Mouse (Mus musculus): ENCODE measurements around the gene Faim. TPM values are rescaled to one million over a fixed set of nuclear protein-coding genes. Genes with fewer than 3 reads are reported as not detected.

The Faim gene
- polyA plus RNA-seq, 1 experiment from 2014 or later: 8.0 TPM

DNA sequence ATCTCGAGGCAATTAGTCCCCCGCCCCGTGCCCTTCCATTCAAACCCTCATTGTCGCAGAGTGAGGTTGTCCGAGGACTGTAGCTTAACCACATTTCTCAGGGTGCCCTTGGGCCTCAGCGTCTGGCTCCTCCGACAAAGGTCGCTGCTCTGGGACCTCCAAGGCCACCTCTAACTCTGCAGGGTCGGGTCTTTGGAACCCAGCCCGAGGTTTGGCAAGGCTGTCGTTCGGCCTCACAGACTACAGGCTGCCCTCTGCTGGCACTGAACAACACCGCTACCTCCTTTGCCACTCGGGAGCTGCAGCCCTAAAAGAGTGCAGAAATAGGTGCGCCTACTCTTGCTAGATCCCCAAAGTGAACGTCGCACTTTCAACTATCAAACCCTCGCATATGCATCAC, 21.1 kb upstream of the Faim start:
- no peaks in the 10 kb centered on the region for H3K9me3 ChIP-seq (replicated peaks; ENCODE audit: control insufficient read depth, low read length)
- no peak overlapping the region for H3K9ac ChIP-seq (ENCODE audit: low read depth, low read length)
- no peaks in the 10 kb centered on the region for H3K4me1 ChIP-seq (ENCODE audit: control insufficient read depth, low read depth, low read length)
- H3K4me3 ChIP-seq (ENCODE audit: low read depth, low read length): no peak overlapping the region
- H3K4me2 ChIP-seq (ENCODE audit: low read depth, low read length): no peak overlapping the region
- WGBS (ENCODE audit: insufficient replicate concordance): 4% methylated on average over 18 of the region's 18 CpGs
- H3K27me3 ChIP-seq (ENCODE audit: control insufficient read depth, insufficient read depth, low read depth, low read length): peaks cover 70% of the 10 kb centered on the region
- ATAC-seq (ENCODE audit: low read depth): no peak
- H3K36me3 ChIP-seq (ENCODE audit: control insufficient read depth, insufficient read depth): no peaks in the 10 kb centered on the region
- H3K27ac ChIP-seq (ENCODE audit: low read length): no peak overlapping the region

DNA sequence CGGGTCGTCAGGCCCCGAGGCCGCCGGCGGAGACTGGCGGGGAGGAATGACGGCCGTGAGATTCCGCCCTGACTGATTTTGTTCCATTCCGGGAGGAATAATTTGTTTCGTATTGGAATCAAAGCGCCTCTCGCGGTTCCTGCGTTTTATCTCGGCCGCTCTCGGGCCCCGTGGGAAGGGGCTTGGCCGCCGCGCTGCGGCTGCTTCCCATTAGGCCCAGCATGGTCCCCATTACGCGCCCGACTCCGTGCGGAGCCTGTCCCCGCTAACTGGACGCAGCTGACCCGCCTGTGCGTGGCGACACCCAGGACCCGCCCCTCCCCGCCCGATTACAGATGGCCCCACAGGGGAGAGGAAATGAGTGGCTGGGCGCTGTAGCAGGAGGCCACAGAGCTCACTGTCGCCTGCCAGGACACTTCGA, 13.1 kb upstream of the Faim start:
- H3K27me3 ChIP-seq (ENCODE audit: control insufficient read depth, insufficient read depth, low read depth, low read length): peaks cover 66% of the 10 kb centered on the region
- H3K36me3 ChIP-seq (ENCODE audit: control insufficient read depth, insufficient read depth): no peaks in the 10 kb centered on the region
- H3K4me2 ChIP-seq (ENCODE audit: low read depth, low read length): peak overlapping the region; percentile 46
- H3K4me3 ChIP-seq (ENCODE audit: low read depth, low read length): peak overlapping the region; percentile 40
- no peaks in the 10 kb centered on the region for H3K4me1 ChIP-seq (ENCODE audit: control insufficient read depth, low read depth, low read length)
- WGBS (ENCODE audit: insufficient replicate concordance): under 1% methylated on average over 40 of the region's 40 CpGs
- no peak for ATAC-seq (ENCODE audit: low read depth)
- H3K9ac ChIP-seq (ENCODE audit: low read depth, low read length): no peak overlapping the region
- no peak overlapping the region for H3K27ac ChIP-seq (ENCODE audit: low read length)
- no peaks in the 10 kb centered on the region for H3K9me3 ChIP-seq (replicated peaks; ENCODE audit: control insufficient read depth, low read length)

DNA sequence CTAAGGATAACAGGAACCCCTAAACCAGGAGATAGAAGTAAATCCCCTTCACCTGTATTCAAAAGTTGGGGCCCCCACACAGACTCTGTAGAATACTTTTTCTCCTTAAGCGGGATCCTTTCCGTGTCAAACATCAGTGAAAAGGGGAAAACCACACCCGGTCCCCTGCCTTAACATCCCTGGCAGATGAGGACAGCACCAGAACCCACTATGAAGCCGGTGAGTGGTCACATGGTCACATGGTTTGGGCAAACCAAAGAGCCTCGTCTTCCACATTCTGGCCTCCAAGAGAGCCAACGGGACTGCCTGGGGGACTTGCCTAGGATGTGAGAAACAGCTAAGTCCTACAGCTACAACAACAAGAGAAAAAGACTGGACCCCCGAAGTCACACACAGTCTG, 12.6 kb upstream of the Faim start:
- Histone ChIP-seq H3K4me3 (ENCODE audit: low read depth, low read length) (no peak overlapping the region), H3K4me2 (ENCODE audit: low read depth, low read length) (0 out of 2 replicates have a peak overlapping the region, but pooled peaks have one; percentile 46), H3K27ac (ENCODE audit: low read length) (no peak overlapping the region), H3K4me1 (ENCODE audit: control insufficient read depth, low read depth, low read length) (no peaks in the 10 kb centered on the region), H3K36me3 (ENCODE audit: control insufficient read depth, insufficient read depth) (no peaks in the 10 kb centered on the region), H3K9me3 (replicated peaks; ENCODE audit: control insufficient read depth, low read length) (no peaks in the 10 kb centered on the region), H3K27me3 (ENCODE audit: control insufficient read depth, insufficient read depth, low read depth, low read length) (peaks cover 67% of the 10 kb centered on the region), H3K9ac (ENCODE audit: low read depth, low read length) (no peak overlapping the region)
- 3% methylated on average over 7 of the region's 7 CpGs for WGBS (ENCODE audit: insufficient replicate concordance)
- no peak for ATAC-seq (ENCODE audit: low read depth)

DNA sequence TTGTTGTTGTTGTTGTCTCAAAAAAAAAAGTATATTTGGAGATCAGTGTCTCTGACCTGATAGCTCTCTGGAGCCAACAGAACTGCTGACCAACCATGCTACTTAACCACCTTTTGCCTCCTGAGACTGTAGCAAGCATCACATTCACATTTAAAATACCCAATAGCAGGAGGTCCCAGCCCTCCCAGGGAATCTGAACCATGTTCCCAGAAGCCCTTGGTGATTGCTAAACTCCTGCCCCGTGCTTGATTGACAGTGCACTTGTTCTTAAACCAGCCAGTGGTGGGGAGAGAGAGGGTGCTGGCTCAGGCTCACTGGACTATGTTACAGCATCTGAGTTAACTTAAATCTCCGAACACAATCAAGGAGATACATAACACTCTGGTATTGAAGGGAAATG, 11.3 kb upstream of the Faim start:
- no peak for ATAC-seq (ENCODE audit: low read depth)
- Histone ChIP-seq H3K4me3 (ENCODE audit: low read depth, low read length) (no peak overlapping the region), H3K4me2 (ENCODE audit: low read depth, low read length) (no peak overlapping the region), H3K27me3 (ENCODE audit: control insufficient read depth, insufficient read depth, low read depth, low read length) (peaks cover 71% of the 10 kb centered on the region), H3K27ac (ENCODE audit: low read length) (no peak overlapping the region), H3K36me3 (ENCODE audit: control insufficient read depth, insufficient read depth) (no peaks in the 10 kb centered on the region), H3K9me3 (replicated peaks; ENCODE audit: control insufficient read depth, low read length) (no peaks in the 10 kb centered on the region), H3K4me1 (ENCODE audit: control insufficient read depth, low read depth, low read length) (peaks cover 1% of the 10 kb centered on the region), H3K9ac (ENCODE audit: low read depth, low read length) (no peak overlapping the region)
- WGBS (ENCODE audit: insufficient replicate concordance): 23% methylated on average over 2 of the region's 2 CpGs

DNA sequence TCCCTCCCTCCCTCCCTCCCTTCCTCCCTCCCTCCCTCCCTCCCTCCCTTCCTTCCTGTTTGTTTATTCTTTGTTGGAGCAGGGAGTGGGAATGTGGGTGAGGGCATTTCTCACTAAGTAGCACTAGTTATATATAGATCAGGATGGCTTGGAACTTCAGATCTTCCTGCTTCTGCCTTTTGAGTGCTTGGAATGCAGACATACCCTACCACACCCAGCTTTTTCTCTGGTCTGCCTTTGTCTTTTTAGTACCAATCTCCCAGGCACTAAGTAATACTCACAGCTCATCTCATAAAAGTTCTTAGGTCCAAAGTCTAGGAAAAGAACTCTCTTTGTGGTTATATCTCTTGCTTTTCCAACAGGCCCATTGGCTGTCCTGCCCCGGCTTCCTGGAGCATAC, 10.1 kb upstream of the Faim start:
- Histone ChIP-seq H3K27me3 (ENCODE audit: control insufficient read depth, insufficient read depth, low read depth, low read length) (peaks cover 61% of the 10 kb centered on the region), H3K4me2 (ENCODE audit: low read depth, low read length) (no peak overlapping the region), H3K4me3 (ENCODE audit: low read depth, low read length) (no peak overlapping the region), H3K36me3 (ENCODE audit: control insufficient read depth, insufficient read depth) (no peaks in the 10 kb centered on the region), H3K9me3 (replicated peaks; ENCODE audit: control insufficient read depth, low read length) (no peaks in the 10 kb centered on the region), H3K9ac (ENCODE audit: low read depth, low read length) (no peak overlapping the region), H3K4me1 (ENCODE audit: control insufficient read depth, low read depth, low read length) (peaks cover 3% of the 10 kb centered on the region), H3K27ac (ENCODE audit: low read length) (no peak overlapping the region)
- ATAC-seq (ENCODE audit: low read depth): no peak
- WGBS (ENCODE audit: insufficient replicate concordance): 47% methylated on average over 1 of the region's 1 CpGs

DNA sequence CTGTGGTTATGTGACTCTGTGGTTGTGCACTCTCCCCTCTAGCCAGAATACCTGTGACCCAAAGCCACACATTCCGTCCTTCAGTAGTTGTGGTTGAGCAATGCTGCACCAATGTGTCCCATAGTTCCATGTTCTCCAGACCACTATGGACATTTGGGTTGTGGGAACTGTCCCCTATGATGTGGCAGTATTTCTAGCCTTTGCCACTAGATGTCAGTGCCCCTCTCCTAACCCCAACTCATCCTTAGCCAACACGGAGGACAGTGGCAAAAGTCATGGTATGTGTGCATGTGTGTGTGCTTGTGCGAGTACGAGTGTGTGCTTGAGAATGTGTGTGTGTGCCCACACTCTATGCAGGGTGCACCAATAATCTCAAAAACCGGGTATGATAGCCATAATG, 9.7 kb upstream of the Faim start:
- Histone ChIP-seq H3K27me3 (ENCODE audit: control insufficient read depth, insufficient read depth, low read depth, low read length) (peaks cover 58% of the 10 kb centered on the region), H3K4me3 (ENCODE audit: low read depth, low read length) (no peak overlapping the region)
- WGBS (ENCODE audit: insufficient replicate concordance): 19% methylated on average over 5 of the region's 5 CpGs

DNA sequence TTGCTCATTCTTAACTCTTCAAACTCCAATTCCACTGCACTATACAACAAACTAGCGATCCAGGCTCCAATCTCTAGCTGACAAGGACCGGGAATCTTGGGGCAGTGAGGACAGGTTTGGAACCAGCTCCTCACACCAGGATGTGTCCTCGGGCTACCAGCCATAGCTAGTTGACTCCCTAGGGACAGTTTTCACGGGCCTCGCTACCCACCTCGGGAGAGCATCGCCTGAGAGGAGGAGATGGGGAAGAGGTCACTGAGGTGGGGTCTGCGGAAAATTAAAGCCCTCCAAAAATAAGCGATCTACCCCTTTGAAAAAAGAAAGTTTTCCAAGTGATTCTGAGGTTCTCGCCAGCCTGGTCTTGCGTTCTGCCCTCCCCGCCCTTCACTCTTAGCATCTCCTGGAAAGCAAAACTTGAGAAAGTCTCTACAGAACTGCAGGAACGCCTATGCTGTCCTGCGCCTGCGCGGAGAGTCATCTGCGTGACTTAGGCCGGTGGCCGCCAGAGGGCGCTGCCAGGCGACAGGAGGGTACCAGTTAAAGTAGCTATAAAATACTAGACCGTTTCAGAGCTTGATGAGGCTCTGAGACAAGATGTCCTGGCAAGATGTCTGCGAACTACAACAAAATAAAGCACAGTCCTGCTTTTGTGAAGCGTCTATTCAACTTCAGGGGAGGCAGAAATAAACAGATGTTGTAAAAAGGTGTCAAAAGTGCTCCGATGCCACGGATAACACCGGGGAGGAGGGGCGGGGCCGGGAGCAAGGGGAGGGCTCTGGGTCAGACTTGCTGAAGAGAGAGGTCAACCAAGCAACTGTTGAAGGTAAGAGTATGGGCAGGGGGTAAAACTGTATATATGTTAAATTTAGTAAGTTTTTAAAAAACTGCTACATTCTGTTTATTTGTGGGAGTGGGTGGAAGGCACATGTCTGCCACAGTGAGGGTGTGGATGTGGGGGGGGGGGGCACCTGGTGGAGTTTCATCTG, 6.4 kb upstream of the Faim start:
- 6% methylated on average over 29 of the region's 29 CpGs for WGBS (ENCODE audit: insufficient replicate concordance)
- peak overlapping the region; percentile 28 for H3K4me3 ChIP-seq (ENCODE audit: low read depth, low read length)
- H3K4me1 ChIP-seq (ENCODE audit: control insufficient read depth, low read depth, low read length): peaks cover 3% of the 10 kb centered on the region
- no peaks in the 10 kb centered on the region for H3K36me3 ChIP-seq (ENCODE audit: control insufficient read depth, insufficient read depth)
- no peaks in the 10 kb centered on the region for H3K9me3 ChIP-seq (replicated peaks; ENCODE audit: control insufficient read depth, low read length)
- H3K4me2 ChIP-seq (ENCODE audit: low read depth, low read length): peak overlapping the region; percentile 57
- no peak overlapping the region for H3K9ac ChIP-seq (ENCODE audit: low read depth, low read length)
- H3K27ac ChIP-seq (ENCODE audit: low read length): no peak overlapping the region
- H3K27me3 ChIP-seq (ENCODE audit: control insufficient read depth, insufficient read depth, low read depth, low read length): peaks cover 43% of the 10 kb centered on the region
- 0 out of 2 replicates have a peak, but pooled peaks have one; percentile 43 for ATAC-seq (ENCODE audit: low read depth)

More for the DNA sequence above, 9.7 kb upstream of the Faim start:
- Histone ChIP-seq H3K9ac (ENCODE audit: low read depth, low read length) (no peak overlapping the region), H3K4me1 (ENCODE audit: control insufficient read depth, low read depth, low read length) (peaks cover 3% of the 10 kb centered on the region), H3K36me3 (ENCODE audit: control insufficient read depth, insufficient read depth) (no peaks in the 10 kb centered on the region), H3K27ac (ENCODE audit: low read length) (no peak overlapping the region), H3K4me2 (ENCODE audit: low read depth, low read length) (no peak overlapping the region), H3K9me3 (replicated peaks; ENCODE audit: control insufficient read depth, low read length) (no peaks in the 10 kb centered on the region)
- no peak for ATAC-seq (ENCODE audit: low read depth)

DNA sequence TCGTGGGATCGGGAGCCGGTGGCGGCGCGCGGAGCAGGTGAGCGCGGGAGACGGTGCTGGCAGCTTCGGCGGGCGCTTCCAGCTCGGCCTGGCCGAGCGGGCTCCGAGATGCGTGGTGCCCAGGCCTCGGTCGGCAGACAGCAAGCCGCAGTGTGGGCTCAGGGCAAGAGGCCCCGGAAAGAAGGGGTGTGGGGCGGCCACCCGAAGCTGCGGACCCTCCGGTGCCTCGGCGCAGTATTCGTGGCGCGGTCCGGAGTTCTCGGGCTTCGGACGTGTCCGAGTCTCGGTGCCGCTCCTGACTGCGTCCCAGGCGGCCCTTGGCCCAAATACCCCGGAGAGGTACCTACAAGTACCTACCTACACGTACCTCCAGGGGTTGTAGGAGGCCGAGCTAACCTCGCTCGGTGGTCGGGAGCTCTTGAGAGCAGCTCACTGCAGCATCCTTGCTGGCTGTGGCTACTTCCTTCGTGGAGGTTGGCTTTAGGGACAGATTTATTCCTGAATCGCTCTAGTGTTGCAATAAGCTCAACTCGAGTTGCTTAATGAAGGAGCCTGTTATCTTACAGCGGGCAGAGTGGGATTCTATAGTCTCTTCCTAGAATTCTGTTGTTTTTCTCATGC, 413 bp downstream of the Faim start:
- Histone ChIP-seq H3K9ac (ENCODE audit: low read depth, low read length) (peak overlapping the region; percentile 74), H3K27ac (ENCODE audit: low read length) (no peak overlapping the region), H3K27me3 (ENCODE audit: control insufficient read depth, insufficient read depth, low read depth, low read length) (peaks cover 13% of the 10 kb centered on the region), H3K4me3 (ENCODE audit: low read depth, low read length) (peak overlapping the region; percentile 73), H3K4me2 (ENCODE audit: low read depth, low read length) (peak overlapping the region; percentile 98), H3K9me3 (replicated peaks; ENCODE audit: control insufficient read depth, low read length) (no peaks in the 10 kb centered on the region), H3K36me3 (ENCODE audit: control insufficient read depth, insufficient read depth) (no peaks in the 10 kb centered on the region), H3K4me1 (ENCODE audit: control insufficient read depth, low read depth, low read length) (peaks cover 8% of the 10 kb centered on the region)
- WGBS (ENCODE audit: insufficient replicate concordance): under 1% methylated on average over 50 of the region's 50 CpGs
- ATAC-seq (ENCODE audit: low read depth): peak; percentile 7; the same call in 1 of the 2 replicates

DNA sequence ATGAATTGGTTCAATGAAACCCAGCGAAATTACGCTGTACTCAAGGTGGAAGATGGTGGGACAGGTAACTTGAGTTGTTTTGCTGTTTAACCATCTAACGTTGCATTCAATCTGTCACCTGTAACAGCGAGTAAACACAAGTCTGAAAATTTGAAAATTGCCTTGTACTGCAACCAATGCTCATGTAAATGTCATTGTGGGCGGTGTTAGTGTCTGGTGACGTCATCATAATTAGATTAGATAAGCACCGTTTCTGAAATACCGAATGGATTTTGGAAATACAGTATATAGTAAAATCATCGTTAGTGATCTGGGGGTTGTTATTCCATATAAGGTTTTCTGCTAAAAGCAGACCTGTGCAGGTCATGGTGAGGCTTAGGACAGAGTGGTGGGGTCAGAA, 958 bp downstream of the Faim start:
- peaks cover 8% of the 10 kb centered on the region for H3K4me1 ChIP-seq (ENCODE audit: control insufficient read depth, low read depth, low read length)
- WGBS (ENCODE audit: insufficient replicate concordance): 34% methylated on average over 9 of the region's 9 CpGs
- peak overlapping the region; percentile 73 for H3K4me3 ChIP-seq (ENCODE audit: low read depth, low read length)
- no peaks in the 10 kb centered on the region for H3K36me3 ChIP-seq (ENCODE audit: control insufficient read depth, insufficient read depth)
- no peaks in the 10 kb centered on the region for H3K9me3 ChIP-seq (replicated peaks; ENCODE audit: control insufficient read depth, low read length)
- H3K27ac ChIP-seq (ENCODE audit: low read length): no peak overlapping the region
- peaks cover 13% of the 10 kb centered on the region for H3K27me3 ChIP-seq (ENCODE audit: control insufficient read depth, insufficient read depth, low read depth, low read length)
- H3K4me2 ChIP-seq (ENCODE audit: low read depth, low read length): peak overlapping the region; percentile 98
- no peak overlapping the region for H3K9ac ChIP-seq (ENCODE audit: low read depth, low read length)
- ATAC-seq (ENCODE audit: low read depth): no peak

Data from liver, embryonic 16.5 days (tissue).